Mouse (Mus musculus) lung, postnatal 0 days (tissue): ENCODE measurements around the gene Fam76a.

Experiments used
- CTCF ChIP-seq: IDR thresholded peaks from 2 replicates; pipeline ENCODE4 v1.5.1; 2016; ENCODE audit warnings: antibody characterized with exemption, mild to moderate bottlenecking
- EP300 ChIP-seq: IDR thresholded peaks from 2 replicates; pipeline ENCODE4 v1.6.1; 2016; ENCODE audit warnings: antibody characterized with exemption, mild to moderate bottlenecking, control low read depth

GRCm38 (mm10) chr4:132920171-132920570 lies 2.2 kb downstream of the Fam76a start:
- TF ChIP-seq CTCF (no peak), EP300 (no peak)
